Comparison of ENCODE assay signal across 28 mouse cellular contexts in genomic region chr10:22295676-22296075, GRCm38 (mm10).
DNase-seq lines count a peak whose midpoint lies in the region; ATAC-seq and TF ChIP-seq lines count a peak whose summit lies in the region.
"Had no signal": no experiment of that assay in that cellular context is flagged by ENCODE, and none has a peak within 500 bp of the region (broad histone marks: within the 10 kb centered on the region; RNA-seq: fewer than 3 reads in every experiment).

No protein-coding gene starts in this region.

- TF ChIP-seq EP300 in MEL (IDR thresholded peaks at IDR 0.05; ENCODE audit: low read depth in 1 of 2, low read length in 2 of 2) = no peak

- no peak for TF ChIP-seq CTCF in MEL (IDR thresholded peaks at IDR 0.05 in 2 of 3, conservative IDR thresholded peaks at IDR 0.05 in 1 of 3; ENCODE audit: control insufficient read depth in 1 of 3, insufficient read depth in 1 of 3, low read depth in 2 of 3, low read length in 3 of 3, poor library complexity in 1 of 3, severe bottlenecking in 1 of 3)

- no peaks in the 10 kb centered on the region for H3K9me3 ChIP-seq in MEL (replicated peaks; ENCODE audit: insufficient read depth, low read length)
- H3K9me3 ChIP-seq: embryonic facial prominence, embryonic 10.5 days; embryonic facial prominence, embryonic 13.5 days; forebrain, embryonic 12.5 days; forebrain, embryonic 15.5 days; hindbrain, embryonic 13.5 days had no signal

- peaks cover 11 to 26% of the 10 kb centered on the region in 2 experiments for H3K4me1 ChIP-seq in MEL (ENCODE audit: control insufficient read depth in 1 of 2, insufficient read depth in 2 of 2, low read length in 2 of 2)
- H3K4me1 ChIP-seq: forebrain, embryonic 12.5 days; forebrain, embryonic 15.5 days; hindbrain, embryonic 13.5 days had no signal

- no peak overlapping the region for H3K4me3 ChIP-seq in MEL (ENCODE audit: control insufficient read depth in 1 of 2, insufficient read depth in 1 of 2, low read depth in 2 of 2, low read length in 2 of 2)
- H3K4me3 ChIP-seq: embryonic facial prominence, embryonic 10.5 days; embryonic facial prominence, embryonic 13.5 days; erythroblast, embryonic 14.5 days; forebrain, embryonic 12.5 days; forebrain, embryonic 15.5 days; hindbrain, embryonic 13.5 days had no signal

- no peaks in the 10 kb centered on the region for H3K27me3 ChIP-seq in MEL (ENCODE audit: control insufficient read depth in 1 of 2, insufficient read depth in 2 of 2, low read length in 2 of 2)
- H3K27me3 ChIP-seq: embryonic facial prominence, embryonic 13.5 days; forebrain, embryonic 12.5 days; forebrain, embryonic 15.5 days; hindbrain, embryonic 13.5 days; Patski had no signal

- no peak for TF ChIP-seq RAD21 in MEL (IDR thresholded peaks at IDR 0.05; ENCODE audit: low read depth, low read length)

- no peak for TF ChIP-seq POLR2A in MEL (IDR thresholded peaks at IDR 0.05; ENCODE audit: control insufficient read depth in 1 of 2, insufficient read depth in 1 of 2, low read depth in 1 of 2, low read length in 2 of 2, poor library complexity in 1 of 2)

- H3K27ac ChIP-seq in MEL (ENCODE audit: control insufficient read depth, low read depth, low read length) = no peak overlapping the region
- H3K27ac ChIP-seq: embryonic facial prominence, embryonic 10.5 days; embryonic facial prominence, embryonic 13.5 days; forebrain, embryonic 12.5 days; forebrain, embryonic 15.5 days; hindbrain, embryonic 13.5 days had no signal

- ATAC-seq in CD4-positive, CD25-positive, alpha-beta regulatory T cell, adult 4 months = peak; percentile 18
- peak; percentile 12 for ATAC-seq in inflammation-experienced regulatory T-cells, adult 6 months
- ATAC-seq: forebrain, embryonic 15.5 days; hindbrain, embryonic 16.5 days; intestine, postnatal 0 days; Patski had no signal

- peaks cover 0 to 50% of the 10 kb centered on the region in 2 experiments; a peak in 2 of 4 replicates for H3K36me3 ChIP-seq in MEL (ENCODE audit: control insufficient read depth in 1 of 2, insufficient read depth in 2 of 2, low read length in 2 of 2)
- H3K36me3 ChIP-seq: embryonic facial prominence, embryonic 10.5 days; embryonic facial prominence, embryonic 13.5 days; forebrain, embryonic 12.5 days; forebrain, embryonic 15.5 days; hindbrain, embryonic 13.5 days had no signal

- H3K79me2 ChIP-seq in MEL (ENCODE audit: control insufficient read depth, insufficient read depth, low read length, poor library complexity) = peaks cover under 1% of the 10 kb centered on the region; the same call in 1 of the 2 replicates

- peak; percentile 48 for DNase-seq in CD4-positive helper T cell, adult 2 months (ENCODE audit: low read depth, low spot score)
- DNase-seq in MEL (ENCODE audit: low read depth, low spot score) = peak; percentile 37
- no peak for DNase-seq in layer of hippocampus, postnatal 14 days (ENCODE audit: low spot score in 2 of 2)
- no peak for DNase-seq in kidney, postnatal 25 days
- no peak for DNase-seq in layer of hippocampus, adult 9-11 months
- no peak for DNase-seq in lung, postnatal 14 days
- DNase-seq: adrenal gland, adult 2 months; adrenal gland, postnatal 14 days; B cell, adult 2 months; cerebellum, adult 11 months; cerebellum, adult 2 months; cerebellum, adult 9-11 months; cerebellum, postnatal 36 days; embryo, embryonic 11 days; gastrocnemius, postnatal 10 days; gastrocnemius, postnatal 36 days; heart, adult 11 months had no signal

- H3K9ac ChIP-seq in MEL (ENCODE audit: control insufficient read depth, low read depth, low read length, poor library complexity, severe bottlenecking) = no peak overlapping the region
- H3K9ac ChIP-seq: embryonic facial prominence, embryonic 13.5 days; forebrain, embryonic 12.5 days; forebrain, embryonic 15.5 days; hindbrain, embryonic 13.5 days had no signal

TF ChIP-seq in MEL, 35 proteins besides CTCF, POLR2A, EP300 and RAD21:
- TF ChIP-seq ZNF384 (IDR thresholded peaks at IDR 0.05; ENCODE audit: low read depth, low read length) (peak; percentile 80), MAX (IDR thresholded peaks at IDR 0.05; ENCODE audit: low read length) (no peak), MYB (IDR thresholded peaks at IDR 0.05; ENCODE audit: low read depth, low read length) (0 out of 2 replicates have a peak, but pooled peaks have one; percentile 11)

Comparison
In these comparisons a context has a peak if more than half of its experiments do, and no peak if none do; other contexts are left out.
1. DNase-seq: peak in CD4-positive helper T cell, adult 2 months (single experiment) and MEL (single experiment); none in layer of hippocampus, postnatal 14 days (0 of 2), kidney, postnatal 25 days (0 of 2), layer of hippocampus, adult 9-11 months (single experiment) and lung, postnatal 14 days (single experiment).